Mouse (Mus musculus): ENCODE measurements at regions not wholly inside any gene's neighbourhood (a gene's known extent, or its start where the extent isn't known, plus 50 kb on each side); places are given as distances from the start of the nearest gene placed in this dataset.

- H3K9ac ChIP-seq (ENCODE audit: low read length), result no peak overlapping the region
Observed at GRCm38 (mm10) chr5:96924736-96925429, 72.6 kb upstream of the Bmp2k start.

GRCm38 (mm10) chr5:96925943-96926342, 71.5 kb upstream of the Bmp2k start:
- Histone ChIP-seq H3K9ac (ENCODE audit: low read length) (no peak overlapping the region), H3K27me3 (ENCODE audit: control insufficient read depth, insufficient read depth, low read depth, low read length) (no peaks in the 10 kb centered on the region), H3K36me3 (ENCODE audit: control insufficient read depth, insufficient read depth, low read length) (no peaks in the 10 kb centered on the region), H3K4me1 (replicated peaks; ENCODE audit: control insufficient read depth, insufficient read depth, low read length) (peaks cover 5% of the 10 kb centered on the region; the same call in 1 of the 2 replicates), H3K4me2 (ENCODE audit: low read depth, low read length) (no peak overlapping the region), H3K9me3 (ENCODE audit: control insufficient read depth, low read length) (no peaks in the 10 kb centered on the region), H3K4me3 (ENCODE audit: low read length) (no peak overlapping the region), H3K27ac (ENCODE audit: low read length) (no peak overlapping the region)
- no peak for ATAC-seq (ENCODE audit: low read depth)
- WGBS, result 64% methylated on average over 2 of the region's 2 CpGs

More at GRCm38 (mm10) chr5:96924736-96925429, 72.6 kb upstream of the Bmp2k start:
- peaks cover 5% of the 10 kb centered on the region; the same call in 1 of the 2 replicates for H3K4me1 ChIP-seq (replicated peaks; ENCODE audit: control insufficient read depth, insufficient read depth, low read length)
- H3K4me3 ChIP-seq (ENCODE audit: low read length), result no peak overlapping the region
- no peaks in the 10 kb centered on the region for H3K36me3 ChIP-seq (ENCODE audit: control insufficient read depth, insufficient read depth, low read length)
- no peak for ATAC-seq (ENCODE audit: low read depth)
- no peaks in the 10 kb centered on the region for H3K9me3 ChIP-seq (ENCODE audit: control insufficient read depth, low read length)
- H3K27me3 ChIP-seq (ENCODE audit: control insufficient read depth, insufficient read depth, low read depth, low read length), result no peaks in the 10 kb centered on the region
- no peak overlapping the region for H3K27ac ChIP-seq (ENCODE audit: low read length)
- WGBS, result 81% methylated on average over 6 of the region's 7 CpGs
- no peak overlapping the region for H3K4me2 ChIP-seq (ENCODE audit: low read depth, low read length)

GRCm38 (mm10) chr5:96931091-96931490, 66.4 kb upstream of the Bmp2k start:
- ATAC-seq (ENCODE audit: low read depth), result no peak
- H3K4me3 ChIP-seq (ENCODE audit: low read length), result no peak overlapping the region
- H3K4me2 ChIP-seq (ENCODE audit: low read depth, low read length), result no peak overlapping the region
- no peaks in the 10 kb centered on the region for H3K9me3 ChIP-seq (ENCODE audit: control insufficient read depth, low read length)
- H3K36me3 ChIP-seq (ENCODE audit: control insufficient read depth, insufficient read depth, low read length), result no peaks in the 10 kb centered on the region
- H3K27ac ChIP-seq (ENCODE audit: low read length), result no peak overlapping the region
- 53% methylated on average over 2 of the region's 2 CpGs for WGBS
- H3K27me3 ChIP-seq (ENCODE audit: control insufficient read depth, insufficient read depth, low read depth, low read length), result no peaks in the 10 kb centered on the region
- no peak overlapping the region for H3K9ac ChIP-seq (ENCODE audit: low read length)
- no peaks in the 10 kb centered on the region for H3K4me1 ChIP-seq (replicated peaks; ENCODE audit: control insufficient read depth, insufficient read depth, low read length)

GRCm38 (mm10) chr5:96931576-96932152, 65.8 kb upstream of the Bmp2k start:
- WGBS, result 46% methylated on average over 4 of the region's 4 CpGs
- no peak for ATAC-seq (ENCODE audit: low read depth)

GRCm38 (mm10) chr5:96936239-96936638, 61.2 kb upstream of the Bmp2k start:
- 68% methylated on average over 3 of the region's 3 CpGs for WGBS
- ATAC-seq (ENCODE audit: low read depth), result no peak
- Histone ChIP-seq H3K4me3 (ENCODE audit: low read length) (no peak overlapping the region), H3K4me2 (ENCODE audit: low read depth, low read length) (no peak overlapping the region), H3K27me3 (ENCODE audit: control insufficient read depth, insufficient read depth, low read depth, low read length) (no peaks in the 10 kb centered on the region), H3K9me3 (ENCODE audit: control insufficient read depth, low read length) (no peaks in the 10 kb centered on the region), H3K36me3 (ENCODE audit: control insufficient read depth, insufficient read depth, low read length) (no peaks in the 10 kb centered on the region), H3K9ac (ENCODE audit: low read length) (no peak overlapping the region), H3K4me1 (replicated peaks; ENCODE audit: control insufficient read depth, insufficient read depth, low read length) (peaks cover 11% of the 10 kb centered on the region; the same call in 1 of the 2 replicates), H3K27ac (ENCODE audit: low read length) (no peak overlapping the region)

More at GRCm38 (mm10) chr5:96931576-96932152, 65.8 kb upstream of the Bmp2k start:
- no peaks in the 10 kb centered on the region for H3K4me1 ChIP-seq (replicated peaks; ENCODE audit: control insufficient read depth, insufficient read depth, low read length)
- no peak overlapping the region for H3K9ac ChIP-seq (ENCODE audit: low read length)
- no peak overlapping the region for H3K4me3 ChIP-seq (ENCODE audit: low read length)
- H3K9me3 ChIP-seq (ENCODE audit: control insufficient read depth, low read length), result no peaks in the 10 kb centered on the region
- H3K27ac ChIP-seq (ENCODE audit: low read length), result no peak overlapping the region
- H3K36me3 ChIP-seq (ENCODE audit: control insufficient read depth, insufficient read depth, low read length), result no peaks in the 10 kb centered on the region
- H3K4me2 ChIP-seq (ENCODE audit: low read depth, low read length), result no peak overlapping the region
- no peaks in the 10 kb centered on the region for H3K27me3 ChIP-seq (ENCODE audit: control insufficient read depth, insufficient read depth, low read depth, low read length)

GRCm38 (mm10) chr5:96938718-96939117, 58.8 kb upstream of the Bmp2k start:
- Histone ChIP-seq H3K4me3 (ENCODE audit: low read length) (no peak overlapping the region), H3K4me2 (ENCODE audit: low read depth, low read length) (no peak overlapping the region), H3K9ac (ENCODE audit: low read length) (no peak overlapping the region), H3K9me3 (ENCODE audit: control insufficient read depth, low read length) (no peaks in the 10 kb centered on the region), H3K27ac (ENCODE audit: low read length) (no peak overlapping the region), H3K36me3 (ENCODE audit: control insufficient read depth, insufficient read depth, low read length) (no peaks in the 10 kb centered on the region), H3K4me1 (replicated peaks; ENCODE audit: control insufficient read depth, insufficient read depth, low read length) (peaks cover 11% of the 10 kb centered on the region; the same call in 1 of the 2 replicates), H3K27me3 (ENCODE audit: control insufficient read depth, insufficient read depth, low read depth, low read length) (no peaks in the 10 kb centered on the region)
- no peak for ATAC-seq (ENCODE audit: low read depth)
- WGBS, result 77% methylated on average over 11 of the region's 11 CpGs

GRCm38 (mm10) chr5:96939273-96939672, 58.2 kb upstream of the Bmp2k start:
- Histone ChIP-seq H3K4me1 (replicated peaks; ENCODE audit: control insufficient read depth, insufficient read depth, low read length) (peaks cover 11% of the 10 kb centered on the region; the same call in 1 of the 2 replicates), H3K9me3 (ENCODE audit: control insufficient read depth, low read length) (no peaks in the 10 kb centered on the region), H3K9ac (ENCODE audit: low read length) (no peak overlapping the region), H3K27ac (ENCODE audit: low read length) (no peak overlapping the region), H3K4me3 (ENCODE audit: low read length) (no peak overlapping the region), H3K27me3 (ENCODE audit: control insufficient read depth, insufficient read depth, low read depth, low read length) (no peaks in the 10 kb centered on the region), H3K4me2 (ENCODE audit: low read depth, low read length) (no peak overlapping the region), H3K36me3 (ENCODE audit: control insufficient read depth, insufficient read depth, low read length) (no peaks in the 10 kb centered on the region)
- no peak for ATAC-seq (ENCODE audit: low read depth)
- 63% methylated on average over 1 of the region's 1 CpGs for WGBS

- Histone ChIP-seq H3K4me2 (ENCODE audit: low read depth, low read length) (no peak overlapping the region), H3K36me3 (ENCODE audit: control insufficient read depth, insufficient read depth, low read length) (no peaks in the 10 kb centered on the region), H3K27ac (ENCODE audit: low read length) (peak overlapping the region; percentile 59), H3K9me3 (ENCODE audit: control insufficient read depth, low read length) (no peaks in the 10 kb centered on the region), H3K4me3 (ENCODE audit: low read length) (no peak overlapping the region), H3K4me1 (replicated peaks; ENCODE audit: control insufficient read depth, insufficient read depth, low read length) (peaks cover 11% of the 10 kb centered on the region; the same call in 1 of the 2 replicates), H3K27me3 (ENCODE audit: control insufficient read depth, insufficient read depth, low read depth, low read length) (no peaks in the 10 kb centered on the region), H3K9ac (ENCODE audit: low read length) (no peak overlapping the region)
- 66% methylated on average over 12 of the region's 12 CpGs for WGBS
- ATAC-seq (ENCODE audit: low read depth), result no peak
Observed at GRCm38 (mm10) chr5:96940170-96941086, 57.1 kb upstream of the Bmp2k start.

GRCm38 (mm10) chr5:96941087-96941468, 56.4 kb upstream of the Bmp2k start:
- ATAC-seq (ENCODE audit: low read depth), result peak; percentile 83
- no peak overlapping the region for H3K4me2 ChIP-seq (ENCODE audit: low read depth, low read length)
- WGBS, result 23% methylated on average over 7 of the region's 7 CpGs
- no peaks in the 10 kb centered on the region for H3K9me3 ChIP-seq (ENCODE audit: control insufficient read depth, low read length)
- H3K36me3 ChIP-seq (ENCODE audit: control insufficient read depth, insufficient read depth, low read length), result no peaks in the 10 kb centered on the region
- H3K27ac ChIP-seq (ENCODE audit: low read length), result peak overlapping the region; percentile 59
- H3K4me1 ChIP-seq (replicated peaks; ENCODE audit: control insufficient read depth, insufficient read depth, low read length), result peaks cover 11% of the 10 kb centered on the region; the same call in 1 of the 2 replicates
- no peak overlapping the region for H3K4me3 ChIP-seq (ENCODE audit: low read length)
- no peaks in the 10 kb centered on the region for H3K27me3 ChIP-seq (ENCODE audit: control insufficient read depth, insufficient read depth, low read depth, low read length)
- H3K9ac ChIP-seq (ENCODE audit: low read length), result no peak overlapping the region
